Mouse (Mus musculus) embryo, embryonic 10.5 days (tissue): ENCODE results near the gene Kcnh1.
A peak's percentile ranks its signal among the peaks of the same experiment; 100 is the strongest.

Source experiments
- DNase-seq: peaks from one replicate; pipeline ENCODE4 v3.0.0-alpha.2; 2015; ENCODE audit warnings: low spot score

Gene Kcnh1

GRCm38 (mm10) chr1:192457526-192458206 lies 267.1 kb downstream of the Kcnh1 start:
- peak; percentile 80 for DNase-seq

DNA sequence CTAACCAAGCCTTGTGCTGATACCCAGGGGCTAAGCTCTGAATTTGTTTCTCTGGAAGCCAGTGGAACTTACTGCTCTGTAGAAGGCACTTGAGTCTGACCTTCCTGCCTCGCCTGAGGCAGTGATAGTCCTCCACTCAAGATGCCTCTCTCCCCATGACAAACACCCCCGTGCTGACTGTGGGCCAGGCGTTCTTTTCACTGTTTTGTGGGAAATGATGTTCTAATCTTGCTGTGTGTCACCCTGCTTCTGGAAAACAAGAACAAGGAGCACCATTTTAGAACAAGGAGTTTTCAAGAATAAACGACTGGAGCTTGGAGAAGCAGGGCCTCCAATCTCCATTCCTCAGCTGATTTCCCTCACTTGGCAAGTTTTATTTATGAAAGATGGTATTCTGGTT lies 273.2 kb downstream of the Kcnh1 start:
- no peak for DNase-seq

DNA sequence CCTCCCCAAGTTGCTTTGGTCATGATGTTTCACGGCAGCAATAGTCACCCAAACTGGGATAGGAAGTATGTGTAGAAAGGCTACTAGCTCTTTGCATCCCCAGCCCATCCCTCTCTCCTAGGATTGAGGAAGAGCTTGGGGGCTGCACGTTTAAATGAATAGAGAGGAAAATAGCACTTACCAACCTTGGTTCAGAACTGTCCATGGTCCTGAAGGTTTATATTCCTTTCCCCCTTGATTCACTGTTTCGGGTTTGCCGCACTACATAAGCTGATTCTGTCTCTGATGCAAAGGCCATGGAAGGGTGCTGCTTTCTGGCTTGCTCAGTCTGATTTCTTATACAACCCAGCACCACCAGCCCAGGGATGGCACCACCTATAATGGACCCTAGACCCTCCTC lies 281.8 kb downstream of the Kcnh1 start:
- DNase-seq = peak; percentile 79

DNA sequence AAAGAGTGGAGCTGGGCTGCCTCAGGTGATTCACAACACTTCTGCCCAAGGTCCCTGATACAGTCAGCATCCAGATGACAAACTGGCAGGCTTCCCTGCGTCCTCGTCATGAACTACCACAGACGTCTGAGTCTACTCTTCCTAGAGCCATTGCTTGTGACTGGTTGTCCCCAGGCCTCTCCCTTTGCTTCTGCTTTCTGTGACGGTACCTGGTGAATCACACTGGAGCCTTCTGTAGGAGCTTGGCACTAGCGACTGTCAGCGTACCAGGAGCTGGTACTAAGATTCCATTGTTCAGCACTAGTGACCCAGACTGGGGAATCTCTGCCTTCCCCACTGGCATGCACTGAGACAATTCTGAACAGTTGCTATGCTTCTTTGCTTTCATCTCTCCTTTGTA lies 282.6 kb downstream of the Kcnh1 start:
- no peak for DNase-seq

DNA sequence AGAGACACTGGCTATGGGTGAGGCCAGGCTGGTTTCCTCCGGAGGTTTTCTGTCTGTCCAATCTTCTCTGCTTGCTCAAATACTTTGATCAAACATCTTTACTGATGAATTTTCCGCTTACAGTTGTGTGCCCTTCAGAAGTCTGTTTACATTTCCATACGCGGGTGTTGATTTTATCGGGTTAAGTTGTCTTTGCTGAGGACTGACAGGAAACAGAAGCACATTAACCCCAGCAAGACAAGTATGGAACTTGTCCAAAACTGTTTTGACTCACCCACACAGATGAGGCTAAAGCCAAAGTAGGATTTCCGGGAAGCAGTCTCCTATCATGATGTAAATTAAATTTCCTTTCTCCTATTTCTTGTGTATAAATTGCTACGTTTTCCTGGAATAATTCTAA lies 286.1 kb downstream of the Kcnh1 start:
- no peak for DNase-seq

- no peak for DNase-seq
Observed at GRCm38 (mm10) chr1:192477556-192477955, 287.0 kb downstream of the Kcnh1 start.

GRCm38 (mm10) chr1:192478176-192478575 lies 287.6 kb downstream of the Kcnh1 start:
- DNase-seq = no peak

DNA sequence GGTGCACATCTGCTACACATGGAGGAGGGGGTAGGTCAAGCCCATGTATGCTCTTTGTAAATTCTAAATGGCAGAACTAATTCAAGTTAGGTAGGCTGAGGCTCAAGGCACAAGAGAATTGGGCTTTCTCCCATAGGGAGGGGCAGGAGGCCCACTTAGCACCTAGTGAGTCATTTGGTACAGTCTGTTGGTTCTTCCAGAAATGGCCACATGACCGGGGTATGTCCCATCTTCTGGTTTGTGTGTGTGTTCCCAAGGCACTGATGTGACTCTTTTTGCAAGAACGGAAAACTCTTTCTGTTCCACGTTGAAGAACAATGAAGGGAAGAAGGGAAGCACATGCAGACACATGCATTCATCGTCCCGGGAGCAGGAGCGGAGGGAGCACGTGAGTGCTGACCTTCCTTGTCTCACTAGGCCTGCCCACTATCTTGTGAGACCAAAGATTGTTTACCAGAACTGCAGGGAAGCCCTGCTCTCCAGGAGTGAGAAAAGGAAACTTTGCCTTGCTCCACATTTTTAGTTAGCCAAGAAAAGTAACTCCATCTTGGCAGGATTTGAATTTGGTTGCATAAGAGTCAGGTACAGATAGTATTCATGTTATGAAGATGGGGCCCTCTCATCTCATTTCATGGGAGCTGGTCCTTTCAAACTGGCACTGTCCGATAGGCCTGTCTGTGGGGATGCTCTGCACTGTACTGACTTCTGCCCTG lies 289.7 kb downstream of the Kcnh1 start:
- no peak for DNase-seq

GRCm38 (mm10) chr1:192481446-192481845 lies 290.9 kb downstream of the Kcnh1 start:
- no peak for DNase-seq

DNA sequence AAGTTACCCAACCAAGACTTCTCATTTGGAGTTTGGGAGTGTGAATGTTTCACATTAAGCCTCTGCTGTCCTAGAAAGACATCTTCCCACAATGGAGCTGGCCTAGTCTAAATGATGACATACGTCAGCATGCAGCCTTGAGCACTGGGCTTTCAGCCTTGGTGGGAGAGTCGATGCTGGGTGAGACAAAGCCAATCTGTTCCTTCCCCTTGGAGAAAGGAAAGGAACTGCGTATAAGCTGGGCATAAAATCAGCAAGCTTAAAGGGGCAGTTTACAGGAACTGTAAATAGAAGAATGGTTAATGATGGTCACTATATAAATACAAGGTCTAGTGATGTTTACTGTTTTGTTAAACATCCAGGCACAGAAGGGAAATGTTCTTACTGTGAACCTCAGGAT lies 294.5 kb downstream of the Kcnh1 start:
- no peak for DNase-seq

GRCm38 (mm10) chr1:192487571-192487970 lies 297.0 kb downstream of the Kcnh1 start:
- no peak for DNase-seq

GRCm38 (mm10) chr1:192489908-192490825 lies 299.6 kb downstream of the Kcnh1 start:
- no peak for DNase-seq

- no peak for DNase-seq
Observed at GRCm38 (mm10) chr1:192497505-192497904, 306.9 kb downstream of the Kcnh1 start.

DNA sequence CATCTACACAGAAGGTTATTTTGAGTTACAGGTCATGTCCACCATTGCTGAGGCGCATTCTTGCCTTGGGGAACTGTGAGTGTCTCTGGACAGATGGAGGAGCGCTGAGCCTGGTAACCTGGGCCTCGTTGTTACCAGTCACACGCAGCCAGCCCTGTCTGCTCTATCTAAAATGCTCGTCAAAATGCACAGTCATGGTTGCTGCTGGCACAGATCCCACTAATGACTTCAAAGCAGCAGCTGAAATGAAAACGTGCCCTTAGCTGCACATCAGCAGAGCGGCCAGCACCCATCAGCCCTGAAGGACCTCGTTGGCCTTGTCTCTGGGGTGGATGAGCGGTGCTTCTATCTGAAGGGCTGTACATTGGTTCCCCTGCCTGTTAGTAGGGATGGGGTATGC lies 311.4 kb downstream of the Kcnh1 start:
- DNase-seq = no peak

DNA sequence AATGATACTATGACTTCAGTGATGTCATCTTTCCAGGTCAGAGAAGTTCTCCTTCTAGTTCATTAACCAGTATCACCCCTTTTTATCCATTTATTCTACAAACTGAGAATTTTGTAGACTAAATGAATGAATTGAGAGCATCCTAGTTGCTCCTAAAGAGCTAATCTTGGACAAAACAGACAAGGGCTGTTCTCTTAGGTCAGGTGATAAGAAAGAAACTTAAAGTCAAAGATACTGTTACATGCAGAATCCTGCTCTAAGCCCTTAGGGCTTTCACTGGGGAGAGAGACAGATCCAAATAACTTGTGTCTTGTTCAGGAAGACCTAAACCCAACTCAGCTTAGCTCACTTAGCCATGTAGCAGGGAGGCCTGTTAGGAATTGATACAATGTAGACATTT lies 312.3 kb downstream of the Kcnh1 start:
- no peak for DNase-seq

- DNase-seq = no peak
Observed at GRCm38 (mm10) chr1:192503651-192504050, 313.1 kb downstream of the Kcnh1 start.

GRCm38 (mm10) chr1:192512821-192513220 lies 322.2 kb downstream of the Kcnh1 start:
- no peak for DNase-seq

DNA sequence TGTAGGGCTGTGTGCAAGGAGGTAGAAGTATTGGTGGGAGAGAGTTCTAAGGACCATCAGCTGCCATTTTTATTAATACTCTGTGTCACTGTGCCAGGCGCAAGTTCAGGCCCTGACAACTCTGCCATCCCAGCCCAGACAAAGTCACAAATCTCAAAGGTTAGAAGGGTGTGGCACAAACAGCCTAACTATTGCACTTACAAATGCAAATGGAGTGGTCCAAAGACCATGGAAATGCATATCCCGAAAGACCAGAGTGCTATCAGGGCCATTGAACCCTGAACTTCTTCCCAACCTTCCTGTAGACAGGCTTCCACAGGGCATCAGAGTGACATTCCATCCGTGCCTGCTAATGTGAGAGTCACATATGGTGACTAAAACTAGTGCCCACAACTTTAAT lies 324.8 kb downstream of the Kcnh1 start:
- DNase-seq = no peak

GRCm38 (mm10) chr1:192519713-192520112 lies 329.1 kb downstream of the Kcnh1 start:
- no peak for DNase-seq

- DNase-seq = peak; percentile 27
Observed at GRCm38 (mm10) chr1:192520836-192521435, 330.4 kb downstream of the Kcnh1 start.

DNA sequence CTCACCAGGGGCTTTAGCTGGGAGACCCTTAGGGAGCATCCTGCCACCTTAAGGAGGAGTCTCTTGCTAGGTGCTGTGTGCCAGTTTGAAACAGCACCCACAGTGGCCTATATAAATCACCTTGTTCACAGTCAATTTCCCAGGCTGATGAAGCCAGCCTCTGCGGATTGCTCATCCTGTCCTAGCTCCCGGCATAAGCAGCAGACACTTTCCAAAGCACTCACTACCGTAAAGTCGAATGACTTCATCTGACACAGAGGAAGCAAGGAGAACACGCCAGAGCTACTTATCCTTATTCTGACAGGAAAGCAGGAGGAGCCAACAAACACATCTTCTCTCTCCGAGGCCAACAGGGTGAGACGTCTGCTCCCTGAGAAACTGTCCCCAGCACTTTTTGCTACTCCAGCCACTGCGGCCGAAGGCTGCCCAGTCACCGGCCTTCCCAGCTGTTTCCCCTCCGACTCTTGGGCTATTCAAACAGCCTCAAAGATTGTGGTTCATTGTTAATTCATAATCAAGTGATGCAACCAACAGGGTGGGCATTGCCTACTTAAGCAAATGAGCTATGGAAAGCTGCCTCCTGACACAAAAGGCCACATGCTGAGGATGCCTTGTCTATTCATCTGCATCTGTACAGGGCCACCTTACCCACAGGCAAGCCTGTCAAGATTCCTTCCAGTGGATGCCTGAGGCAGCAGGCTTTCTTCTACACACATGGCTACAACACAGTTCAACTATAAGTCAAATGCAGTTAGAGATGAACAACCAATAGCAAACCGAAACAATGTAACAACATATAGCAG lies 332.0 kb downstream of the Kcnh1 start:
- no peak for DNase-seq
